Mouse (Mus musculus) cerebellum, postnatal 4 days (tissue): Measurements from ENCODE around the gene Sun1.

Experiments
- DNase-seq, 2 experiments: peaks; one replicate each; pipeline ENCODE4 v3.0.0; 2022; ENCODE audit warnings: low spot score in 2 of 2, mixed read lengths in 1 of 2

Gene Sun1

DNA sequence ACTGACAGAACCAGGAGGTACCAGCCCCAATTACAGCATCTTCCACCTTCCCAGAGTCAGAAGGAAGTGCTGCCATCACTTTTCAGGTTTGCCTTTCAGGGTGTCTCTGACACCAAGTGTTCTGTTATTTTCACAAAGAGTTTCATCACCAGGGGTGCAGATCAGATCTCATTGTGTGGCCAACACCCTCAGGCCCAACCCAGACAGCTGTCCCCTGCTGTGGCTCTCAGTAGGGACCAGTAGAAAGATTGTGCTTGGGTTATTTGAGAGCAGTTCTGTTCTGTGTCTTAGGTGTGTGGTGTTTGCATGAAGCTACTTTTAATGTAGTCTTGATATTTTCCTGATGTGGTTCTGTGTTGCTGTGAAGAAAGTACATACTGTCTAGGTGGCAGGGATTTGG, 7.7 kb downstream of the Sun1 start:
- no peak for DNase-seq

DNA sequence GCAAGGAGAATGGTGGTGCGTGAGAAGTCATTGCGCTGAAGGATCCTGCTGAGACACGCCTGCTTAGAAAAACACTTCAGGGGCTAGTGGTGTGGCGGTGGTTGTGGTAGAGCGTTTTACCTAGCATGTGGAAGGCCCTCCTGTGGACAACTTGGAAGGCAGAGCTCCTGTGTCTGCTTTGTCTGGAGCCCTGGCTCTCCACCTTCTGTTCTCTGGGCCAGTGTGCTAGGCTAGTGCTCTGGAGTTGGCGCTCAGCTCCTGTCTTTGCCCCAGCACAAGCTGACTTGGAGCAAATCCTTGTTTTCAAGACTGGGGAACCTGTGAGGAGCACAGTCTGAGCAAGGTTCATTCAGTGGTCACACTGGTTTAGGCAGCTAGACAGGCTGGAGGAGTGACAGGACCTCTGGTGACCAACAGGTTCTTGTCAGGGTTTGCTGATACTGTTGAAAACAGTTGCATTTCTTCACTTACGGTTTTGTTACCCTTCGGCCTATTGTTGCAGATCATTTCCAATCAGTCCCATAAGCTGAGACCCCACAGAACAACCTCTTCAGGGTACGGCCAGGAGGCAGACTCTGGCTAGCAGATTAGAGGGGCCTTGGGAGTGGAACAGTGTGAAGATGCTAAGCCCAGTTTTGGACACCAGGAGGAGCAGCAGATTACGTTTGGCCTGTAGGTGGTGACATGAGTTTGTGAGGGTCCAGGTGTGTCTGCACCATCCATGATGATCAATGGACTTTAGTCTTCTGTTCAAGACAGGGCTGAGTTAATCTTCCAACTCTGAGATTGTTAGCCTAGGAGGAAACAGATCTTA, 8.6 kb downstream of the Sun1 start:
- no peak for DNase-seq

DNA sequence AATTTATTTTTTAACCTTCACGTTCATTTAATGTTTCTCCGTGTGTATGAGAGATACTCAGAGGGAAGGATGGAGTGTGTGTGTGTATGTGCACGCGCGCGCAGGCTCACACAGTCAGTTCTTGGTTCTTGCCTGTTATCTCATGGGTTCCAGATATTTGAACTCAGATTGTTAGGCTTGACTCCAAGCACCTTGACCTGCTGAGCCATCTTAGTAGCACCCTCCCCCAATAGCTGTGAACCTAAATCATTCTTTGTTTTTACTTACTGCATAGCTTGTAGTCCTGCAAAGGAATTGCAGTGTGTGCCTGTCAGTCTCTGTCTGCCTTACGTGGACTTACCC, 9.2 kb downstream of the Sun1 start:
- no peak for DNase-seq

DNA sequence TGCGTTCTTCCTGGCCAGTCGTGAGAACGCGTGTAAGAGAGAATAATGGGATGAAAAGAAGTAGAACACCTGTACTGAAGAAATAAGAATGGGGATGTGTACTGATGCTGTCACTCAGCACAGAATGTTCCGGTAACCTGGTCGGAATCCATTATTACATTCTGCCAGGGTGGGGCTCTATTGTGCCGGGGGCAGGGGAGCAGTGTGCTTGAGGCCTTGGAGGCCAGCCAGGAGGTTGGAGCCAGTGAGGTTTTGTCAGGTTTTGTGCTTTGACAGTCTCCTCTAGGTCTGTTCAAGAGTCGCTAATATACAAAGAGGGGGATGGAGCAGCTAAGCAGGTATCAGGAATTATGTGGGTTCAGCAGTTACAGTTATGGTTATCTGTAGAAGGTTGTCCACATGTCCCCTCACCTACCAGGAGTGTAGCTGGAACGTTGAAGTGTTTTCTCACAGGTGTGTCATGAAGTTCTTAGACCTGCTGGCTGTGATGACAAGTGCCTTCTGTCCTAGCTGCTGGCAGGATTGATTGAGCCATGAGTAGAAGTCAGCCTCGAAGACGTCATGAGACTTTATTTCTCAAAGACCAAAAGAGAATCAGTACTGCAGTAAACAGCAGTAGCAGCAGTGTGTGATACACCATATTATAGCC, 11.4 kb downstream of the Sun1 start:
- DNase-seq: no peak

DNA sequence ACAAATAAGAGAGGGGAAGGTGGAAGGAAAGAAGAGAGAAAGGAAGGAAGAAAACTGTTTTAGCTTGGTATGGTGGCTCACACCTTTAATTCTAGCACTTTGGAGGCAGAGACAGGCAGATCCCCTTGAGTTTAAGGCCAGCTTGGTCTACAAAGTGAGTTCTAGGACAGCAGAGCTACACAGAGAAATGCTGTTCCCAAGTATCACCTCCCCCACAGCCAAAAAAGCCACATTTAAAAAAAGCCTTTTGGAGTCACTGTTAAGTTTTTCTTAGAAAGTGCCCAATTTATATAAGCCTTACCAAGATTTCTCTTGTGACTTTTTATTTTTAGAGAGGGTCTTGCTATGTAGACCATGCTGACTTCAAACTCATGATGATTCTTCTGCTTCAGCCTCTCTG, 13.9 kb downstream of the Sun1 start:
- DNase-seq: no peak

DNA sequence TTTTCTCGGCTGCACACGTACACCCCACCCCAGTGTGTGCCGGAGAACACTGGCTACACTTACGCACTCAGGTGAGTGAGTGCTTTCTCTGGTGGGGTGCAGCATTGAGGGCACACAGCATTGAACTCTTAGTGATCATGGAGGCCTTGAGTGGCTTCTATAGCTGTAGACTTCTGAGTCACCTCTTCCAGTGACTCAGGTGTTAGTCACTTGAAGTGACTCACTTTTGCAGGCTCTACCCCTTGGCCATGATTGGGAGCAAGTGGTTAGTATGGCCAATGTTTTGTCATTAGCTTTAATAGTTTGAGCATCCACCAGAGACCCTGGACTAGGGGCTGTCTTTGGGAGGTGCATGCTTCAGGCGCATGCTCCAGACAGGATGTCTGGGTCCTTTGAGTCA, 14.7 kb downstream of the Sun1 start:
- DNase-seq: no peak

DNA sequence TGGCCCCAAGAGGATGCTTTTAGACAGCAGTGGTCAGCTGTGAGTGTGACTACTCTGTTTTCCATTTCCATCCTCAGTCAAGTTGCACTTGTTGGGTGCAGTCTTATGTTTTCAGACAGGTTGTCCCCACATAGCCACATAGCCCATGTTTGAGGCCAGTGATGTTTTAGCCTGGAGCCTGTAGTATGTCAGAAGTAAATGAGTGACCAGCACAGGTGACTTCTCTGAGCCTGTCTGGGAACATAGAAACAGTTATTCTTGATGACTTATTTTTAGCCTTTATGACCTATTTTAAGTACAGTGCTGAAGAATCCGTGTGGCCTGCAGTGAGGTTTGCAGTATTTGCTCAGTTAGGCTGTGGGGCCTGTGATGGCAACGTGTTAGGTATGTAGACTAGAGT, 15.7 kb downstream of the Sun1 start:
- DNase-seq: no peak

DNA sequence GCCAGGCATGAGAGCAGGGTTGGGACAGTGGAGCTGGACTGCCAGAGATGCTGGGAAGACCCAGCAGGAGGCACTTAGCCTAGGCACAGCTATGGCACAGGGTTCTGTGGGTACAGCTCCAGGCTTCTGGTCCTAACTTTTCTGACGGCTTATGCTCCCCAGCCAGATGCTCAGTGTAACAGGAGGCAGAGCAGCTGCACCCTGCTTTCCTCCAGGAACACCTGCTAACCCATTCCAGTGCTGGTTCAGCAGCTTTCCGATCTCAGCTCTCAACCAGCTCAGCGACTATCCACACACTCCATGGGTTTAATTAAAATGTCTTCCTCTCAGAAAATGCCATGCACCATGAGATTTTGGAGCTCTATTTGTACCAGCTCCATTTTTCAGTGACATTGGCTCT, 16.3 kb downstream of the Sun1 start:
- DNase-seq: no peak

DNA sequence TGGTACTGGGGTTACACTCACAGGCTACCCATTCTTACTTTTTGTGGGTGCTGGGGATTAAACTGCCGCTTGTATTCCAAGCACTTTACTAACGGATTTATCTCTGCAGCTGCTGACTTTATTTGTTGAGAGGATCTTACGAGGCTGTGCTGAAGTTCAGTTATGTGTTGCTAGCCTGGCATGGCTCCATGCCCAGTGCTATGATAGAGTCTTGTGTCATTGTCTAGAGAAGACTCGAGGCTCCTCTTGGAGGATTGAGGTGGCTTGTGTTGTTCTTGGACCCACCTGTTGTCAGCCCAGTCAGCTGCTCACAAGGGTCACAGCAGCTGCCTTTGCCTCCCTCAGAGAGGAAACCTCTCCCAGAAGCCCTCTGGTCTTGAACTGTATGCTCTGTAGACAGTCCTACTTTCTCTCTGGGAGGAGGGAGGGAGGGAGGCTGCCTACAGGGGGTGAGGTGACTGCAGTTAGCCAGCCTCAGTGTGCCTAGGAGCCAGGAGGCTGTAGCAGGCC, 19.6 kb downstream of the Sun1 start:
- no peak for DNase-seq

DNA sequence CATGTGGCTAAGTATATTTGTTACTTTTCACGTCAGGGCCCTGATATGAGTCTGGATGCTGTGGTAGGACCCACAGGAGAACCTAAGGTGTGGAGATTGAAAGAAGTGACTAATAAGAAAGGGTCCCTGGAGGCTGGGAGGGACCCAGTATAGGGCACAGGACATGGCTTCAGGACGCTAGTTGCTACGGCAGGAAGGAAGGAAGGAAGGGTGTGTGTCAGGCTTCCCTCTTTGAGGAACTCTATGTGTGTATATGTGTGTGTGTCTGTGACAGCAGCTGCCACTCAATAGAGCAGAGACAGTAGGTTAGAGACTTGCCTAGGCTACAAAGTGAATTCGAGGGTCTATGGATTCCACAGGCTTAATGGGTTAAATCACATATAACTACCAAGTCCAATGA, 20.2 kb downstream of the Sun1 start:
- no peak for DNase-seq

DNA sequence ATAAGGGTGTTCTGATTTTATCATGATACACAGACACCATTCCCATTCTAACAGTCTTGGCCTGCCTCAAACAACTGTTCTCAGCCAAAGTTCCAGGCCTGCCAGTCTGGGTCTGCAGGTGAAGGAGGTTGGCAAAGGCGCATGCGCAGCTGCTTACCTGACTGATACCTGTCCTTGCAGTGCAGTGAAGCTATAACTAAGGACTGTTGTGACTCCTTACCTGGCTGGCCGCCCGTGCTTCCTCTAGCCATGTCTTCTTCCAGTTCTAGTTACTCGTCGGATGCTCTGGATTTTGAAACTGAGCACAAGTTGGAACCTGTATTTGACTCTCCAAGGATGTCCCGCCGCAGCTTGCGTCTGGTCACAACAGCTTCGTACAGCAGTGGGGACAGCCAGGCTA, 22.9 kb downstream of the Sun1 start:
- DNase-seq: no peak

DNA sequence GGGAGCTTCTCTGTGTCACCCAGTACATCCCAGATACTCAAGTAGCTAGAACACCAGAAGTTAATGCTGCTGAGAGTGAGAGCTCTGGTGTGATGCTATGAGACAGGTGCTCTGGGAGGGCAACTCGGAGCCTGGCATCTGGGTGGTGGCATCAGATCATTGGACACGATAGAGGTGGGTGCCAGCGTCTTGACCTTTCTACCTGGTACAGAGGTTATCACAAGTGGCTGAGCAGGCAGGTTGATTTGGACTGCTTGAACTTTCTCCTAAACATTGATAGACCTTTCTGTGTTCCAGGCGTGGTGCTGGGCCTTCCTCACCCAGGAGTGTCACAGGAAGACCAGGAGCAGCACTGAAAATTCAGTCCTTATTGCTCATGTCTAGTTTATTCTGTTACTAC, 26.8 kb downstream of the Sun1 start:
- no peak for DNase-seq

DNA sequence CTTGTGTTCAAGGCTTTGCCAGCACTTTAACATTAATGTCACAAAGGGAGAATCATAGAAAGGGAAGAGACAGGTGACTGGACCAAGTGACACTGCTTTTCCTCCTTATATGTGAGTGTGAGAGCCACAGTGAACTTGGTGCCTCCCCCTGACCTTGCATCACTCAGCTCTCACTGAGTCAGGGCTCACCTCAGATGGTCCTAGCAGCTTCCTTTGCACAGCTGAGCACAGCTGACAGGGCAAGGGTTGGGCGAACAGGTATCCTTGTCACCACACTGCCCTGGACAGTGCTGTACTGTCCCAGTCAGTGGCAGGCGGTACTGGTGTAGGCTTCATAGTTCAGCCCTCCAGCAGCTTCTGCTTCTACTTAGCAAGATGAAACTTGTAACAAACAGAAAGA, 27.2 kb downstream of the Sun1 start:
- no peak for DNase-seq

DNA sequence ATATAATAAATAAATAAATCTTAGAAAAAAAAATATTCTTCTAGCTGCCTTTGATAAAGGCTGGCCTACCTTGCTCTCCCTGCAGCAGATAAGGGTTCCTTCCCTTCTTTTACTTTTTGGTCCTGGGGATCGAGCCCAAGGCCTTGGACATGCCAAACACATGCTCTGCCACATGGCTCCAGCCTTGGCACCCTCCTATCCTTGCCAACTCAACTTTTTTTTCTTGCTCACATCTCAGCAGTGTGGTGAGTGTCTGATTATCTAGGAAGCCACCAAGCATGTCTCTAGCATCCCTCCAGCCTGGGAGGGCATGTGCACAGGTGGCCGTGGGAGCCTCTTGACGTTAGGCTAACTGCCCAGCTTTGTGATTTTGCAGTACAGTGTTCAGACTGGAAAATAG, 27.9 kb downstream of the Sun1 start:
- no peak for DNase-seq

DNA sequence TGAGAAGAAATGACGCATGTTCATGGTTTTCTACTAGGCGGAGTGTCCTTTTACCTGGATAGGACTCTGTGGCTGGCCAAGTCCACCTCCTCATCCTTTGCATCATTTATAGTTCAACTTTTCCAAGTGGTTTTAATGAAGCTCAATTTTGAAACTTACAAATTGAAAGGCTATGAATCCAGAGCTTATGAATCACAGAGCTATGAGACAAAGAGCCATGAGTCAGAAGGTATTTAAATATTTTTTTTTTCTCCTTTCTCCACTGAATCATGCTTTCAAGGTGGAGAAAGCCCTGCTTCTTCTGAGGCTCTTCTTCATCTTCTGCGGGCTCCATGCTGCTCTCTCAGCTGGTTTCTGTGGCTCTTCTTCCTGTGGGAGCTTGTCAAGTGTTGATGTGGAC, 29.3 kb downstream of the Sun1 start:
- DNase-seq: no peak

DNA sequence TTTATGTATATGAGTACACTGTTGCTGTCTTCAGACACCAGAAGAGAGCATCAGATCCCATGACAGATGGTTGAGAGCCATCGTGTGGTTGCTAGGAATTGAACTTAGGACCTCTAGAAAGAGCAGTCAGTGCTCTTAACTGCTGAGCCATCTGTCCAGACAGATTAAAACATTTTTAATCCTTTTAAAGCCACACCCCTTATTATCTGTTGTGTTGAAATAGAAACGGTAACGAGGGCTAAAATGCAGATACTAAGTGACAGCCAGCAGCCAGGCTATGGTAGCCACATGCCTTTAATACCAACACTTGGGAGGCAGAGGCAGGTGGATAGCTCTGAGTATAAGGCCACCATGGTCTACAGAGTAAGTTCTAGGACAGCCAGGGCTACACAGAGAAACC, 31.6 kb downstream of the Sun1 start:
- DNase-seq: no peak

DNA sequence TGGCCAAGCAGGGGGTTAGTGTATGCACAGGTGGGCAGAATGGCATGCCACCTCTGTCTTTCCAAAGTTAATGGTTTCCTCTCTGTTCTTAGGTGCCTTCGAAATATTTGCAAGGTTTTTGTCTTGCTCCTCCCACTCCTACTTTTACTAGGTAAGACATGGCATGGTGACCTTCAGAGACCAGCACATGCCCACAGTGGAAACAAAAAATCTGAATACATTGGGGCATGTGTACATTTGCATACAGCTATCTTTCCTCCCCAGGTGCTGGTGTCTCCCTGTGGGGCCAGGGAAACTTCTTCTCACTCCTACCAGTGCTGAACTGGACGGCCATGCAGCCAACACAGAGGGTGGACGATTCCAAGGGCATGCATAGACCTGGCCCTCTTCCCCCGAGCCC, 34.0 kb downstream of the Sun1 start:
- no peak for DNase-seq

DNA sequence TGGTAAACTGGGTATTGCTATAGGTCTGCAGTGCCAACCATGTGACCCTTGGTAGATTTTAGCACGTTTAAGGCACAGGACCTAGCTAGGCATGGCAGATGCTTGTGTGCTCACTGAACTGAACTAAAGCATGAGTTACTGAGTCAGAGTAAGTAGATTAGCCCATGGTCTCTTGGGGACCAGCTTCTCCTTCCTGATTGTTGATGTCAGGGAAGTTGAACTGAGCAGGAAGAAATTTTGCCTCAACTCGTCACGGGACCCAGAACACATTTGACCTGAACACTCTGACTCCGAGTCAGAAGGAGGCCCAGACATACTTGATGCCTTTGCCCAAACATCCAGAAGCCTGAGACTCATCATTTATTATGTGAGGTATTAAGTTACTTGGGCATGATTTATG, 37.0 kb downstream of the Sun1 start:
- no peak for DNase-seq

DNA sequence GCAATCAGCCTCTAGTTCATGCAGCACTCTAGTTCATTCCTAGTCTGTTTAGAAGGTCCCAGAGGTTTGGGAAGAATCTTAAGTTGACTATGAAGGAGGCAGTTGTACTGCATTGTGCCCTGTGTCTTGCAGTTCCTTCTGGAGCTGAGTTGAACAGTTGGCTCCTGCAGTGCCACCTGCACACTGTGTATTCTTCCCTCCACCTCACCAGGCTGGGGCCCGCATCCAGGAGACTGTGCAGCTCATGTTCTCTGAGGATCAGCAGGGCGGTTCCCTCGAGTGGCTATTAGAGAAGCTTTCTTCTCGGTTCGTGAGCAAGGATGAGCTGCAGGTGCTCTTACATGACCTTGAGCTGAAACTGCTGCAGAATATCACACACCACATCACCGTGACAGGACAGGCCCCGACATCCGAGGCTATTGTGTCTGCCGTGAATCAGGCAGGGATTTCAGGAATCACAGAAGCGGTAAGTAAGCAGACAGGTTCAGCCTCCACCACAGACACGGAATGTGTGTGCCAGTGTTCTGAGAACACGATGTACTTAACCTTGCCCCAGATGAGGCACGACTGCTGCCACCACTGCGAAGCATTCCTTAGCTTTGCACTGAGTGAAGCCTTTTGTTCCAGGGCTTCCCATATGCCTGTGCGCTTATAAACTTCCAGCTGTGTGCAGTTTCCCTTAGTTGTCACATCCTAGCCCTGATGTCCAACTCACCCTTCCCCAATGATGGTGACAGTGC, 40.8 kb downstream of the Sun1 start:
- no peak for DNase-seq

DNA sequence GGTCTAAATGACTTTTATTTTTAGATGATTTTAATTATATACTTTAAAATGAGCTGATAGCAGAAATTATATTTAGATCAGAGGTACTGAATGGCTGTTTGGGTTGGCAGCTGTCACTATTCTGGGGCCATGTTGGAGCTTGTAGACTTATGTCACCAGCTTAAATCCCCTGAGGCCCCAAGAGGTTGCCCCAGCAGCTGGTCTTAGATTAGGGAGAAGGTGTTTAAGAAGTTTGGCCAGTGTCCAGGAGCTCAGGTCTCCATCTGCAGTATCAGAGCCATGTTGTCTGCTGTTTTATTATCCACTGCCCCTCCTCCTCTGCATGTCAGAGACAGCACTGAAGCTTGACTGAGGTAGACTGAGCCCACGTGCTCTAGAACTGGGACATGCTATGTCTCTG, 42.9 kb downstream of the Sun1 start:
- DNase-seq: no peak

DNA sequence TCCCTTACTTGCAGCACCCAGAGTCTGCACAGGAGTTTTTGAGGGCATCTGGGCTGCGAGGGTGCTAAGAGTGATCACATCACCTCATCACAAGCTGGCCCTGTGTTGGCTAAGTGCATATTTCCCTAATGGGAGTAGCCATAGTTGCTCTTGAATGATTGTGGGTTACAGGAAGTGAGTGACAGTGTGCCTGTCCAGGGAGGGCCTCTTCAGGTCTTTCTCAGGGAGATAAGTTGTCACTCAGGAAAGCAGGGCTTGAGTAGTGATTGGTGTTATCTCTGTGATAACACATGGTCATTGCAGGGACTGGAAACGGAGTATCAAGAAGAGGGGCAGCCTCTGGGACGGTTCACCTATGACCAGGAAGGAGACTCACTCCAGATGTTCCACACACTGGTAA, 47.3 kb downstream of the Sun1 start:
- DNase-seq: no peak

DNA sequence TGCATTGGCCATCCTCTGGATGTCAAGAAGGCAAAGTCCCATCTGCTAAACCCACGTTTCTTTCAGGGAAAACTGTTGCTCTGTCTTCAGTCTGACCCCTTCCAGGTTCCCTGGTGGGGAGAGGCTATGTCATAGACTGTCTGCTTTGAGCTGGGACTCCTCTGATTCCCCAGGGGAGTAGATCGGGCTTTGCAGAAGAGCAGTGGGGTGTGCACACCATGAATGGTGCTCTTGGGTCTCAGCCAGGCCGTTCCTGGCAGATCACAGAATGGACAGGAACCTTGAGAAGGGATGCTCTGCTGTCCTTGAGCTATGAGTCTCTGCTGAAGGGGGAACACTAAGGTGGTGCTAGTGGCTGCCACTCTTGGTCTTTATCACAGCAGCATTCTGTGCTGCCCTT, 48.4 kb downstream of the Sun1 start:
- DNase-seq: no peak

DNA sequence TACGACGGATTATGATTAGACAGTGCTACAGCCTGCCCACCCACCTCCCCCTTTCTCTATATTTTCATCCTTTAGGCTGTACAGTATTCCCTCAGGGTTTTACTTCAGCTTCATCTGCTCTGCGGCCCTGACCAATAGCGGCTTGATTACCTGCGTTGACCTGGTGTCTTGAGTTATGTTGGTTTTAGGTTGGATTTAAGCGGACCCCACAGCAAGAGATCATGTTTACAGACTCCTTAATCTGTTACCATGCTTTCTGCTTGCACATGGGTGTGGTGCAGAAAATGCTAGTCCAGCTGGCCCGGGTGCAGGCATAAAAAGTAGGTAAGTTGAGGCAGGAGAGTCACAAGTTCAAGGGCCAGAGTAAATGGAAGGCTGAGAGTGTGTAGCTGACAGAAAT, 50.8 kb downstream of the Sun1 start:
- DNase-seq: no peak
